Mouse (Mus musculus) embryonic fibroblast, embryonic 13.5 days (primary cell): ENCODE measurements around the gene March6.

Experiments used
- CTCF ChIP-seq: IDR thresholded peaks from 2 replicates; pipeline ENCODE4 v1.5.1; 2011; ENCODE audit warnings: mild to moderate bottlenecking, control low read depth, low read length, moderate library complexity, borderline replicate concordance; ENCODE audit not compliant: insufficient read depth
- POLR2A ChIP-seq: IDR thresholded peaks from 2 replicates; pipeline ENCODE4 v1.6.1; 2011; ENCODE audit warnings: low read depth, mild to moderate bottlenecking, control low read depth, low read length, moderate library complexity

GRCm38 (mm10) chr15:31502996-31503395, 27.9 kb downstream of the March6 start:
- TF ChIP-seq CTCF (no peak), POLR2A (no peak)
